Mouse (Mus musculus) heart, postnatal 0 days (tissue): ENCODE data around the gene Adamtsl4.

ENCODE experiments used
- CTCF ChIP-seq: IDR thresholded peaks from 2 replicates; pipeline ENCODE4 v1.5.1; 2016; ENCODE audit warnings: antibody characterized with exemption, control low read depth, low read depth
- EP300 ChIP-seq: IDR thresholded peaks from 2 replicates; pipeline ENCODE4 v1.6.1; 2016; ENCODE audit warnings: antibody characterized with exemption, low read depth

DNA sequence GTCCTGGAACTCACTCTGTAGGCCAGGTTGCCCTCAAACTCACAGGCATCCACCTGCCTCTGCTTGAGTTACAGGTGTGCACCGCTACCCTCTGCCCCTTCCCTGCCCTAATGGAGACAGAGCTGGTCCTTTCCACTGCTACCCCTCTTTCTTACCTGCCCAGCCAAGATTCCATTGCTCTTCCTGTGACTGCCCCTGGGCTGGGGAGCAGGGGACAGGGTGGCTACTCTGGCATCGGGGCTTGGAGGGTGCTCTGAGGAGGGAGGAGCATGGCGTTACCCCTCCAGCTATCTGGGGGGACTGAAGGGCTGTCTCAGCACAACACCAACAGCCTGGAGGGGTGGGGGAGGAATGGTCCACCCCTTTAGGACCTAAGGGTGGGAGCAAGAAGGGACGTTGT lies 2.4 kb downstream of the Adamtsl4 start:
- TF ChIP-seq EP300 (no peak), CTCF (no peak)
